Mouse (Mus musculus): Measurements from ENCODE around the gene Otop3.

GRCm38 (mm10) chr11:115381743-115382539, 47.4 kb downstream of the Otop3 start, which contains the start of gene Cdr2l:
- TF ChIP-seq POLR2A (IDR thresholded peaks at IDR 0.05; ENCODE audit: extremely low read depth, insufficient read depth, low read length): peak; percentile 70; the same call in 1 of the 2 replicates
- no peak for TF ChIP-seq CTCF (IDR thresholded peaks at IDR 0.05; ENCODE audit: extremely low read depth, insufficient read depth, low read length)
